Mouse (Mus musculus): ENCODE measurements around the gene Cdc14a. TPM values are rescaled to one million over a fixed set of nuclear protein-coding genes. Genes with fewer than 3 reads are reported as not detected.

Cdc14a gene
- polyA plus RNA-seq, 1 experiment from 2014 or later, result 12.1 TPM

- ATAC-seq (ENCODE audit: insufficient read depth) (no peak), DNase-seq (no peak)
- no peak overlapping the region for H3K4me3 ChIP-seq (ENCODE audit: low read depth, low read length)
- WGBS, result 81% methylated on average over 1 of the region's 1 CpGs
- no peaks in the 10 kb centered on the region for H3K9me3 ChIP-seq (ENCODE audit: low read depth, low read length)
- H3K36me3 ChIP-seq (ENCODE audit: insufficient read depth), result no peaks in the 10 kb centered on the region
- H3K27ac ChIP-seq (ENCODE audit: low read depth), result no peak overlapping the region
- H3K4me2 ChIP-seq, result no peak overlapping the region
- no peaks in the 10 kb centered on the region for H3K4me1 ChIP-seq (ENCODE audit: insufficient read depth)
- no peaks in the 10 kb centered on the region for H3K27me3 ChIP-seq (ENCODE audit: insufficient read depth, low read length)
- TF ChIP-seq CTCF (IDR thresholded peaks at IDR 0.05; ENCODE audit: low read depth), result no peak
- H3K9ac ChIP-seq, result no peak overlapping the region
Observed at GRCm38 (mm10) chr3:116442788-116443187, 19.0 kb upstream of the Cdc14a start.

DNA sequence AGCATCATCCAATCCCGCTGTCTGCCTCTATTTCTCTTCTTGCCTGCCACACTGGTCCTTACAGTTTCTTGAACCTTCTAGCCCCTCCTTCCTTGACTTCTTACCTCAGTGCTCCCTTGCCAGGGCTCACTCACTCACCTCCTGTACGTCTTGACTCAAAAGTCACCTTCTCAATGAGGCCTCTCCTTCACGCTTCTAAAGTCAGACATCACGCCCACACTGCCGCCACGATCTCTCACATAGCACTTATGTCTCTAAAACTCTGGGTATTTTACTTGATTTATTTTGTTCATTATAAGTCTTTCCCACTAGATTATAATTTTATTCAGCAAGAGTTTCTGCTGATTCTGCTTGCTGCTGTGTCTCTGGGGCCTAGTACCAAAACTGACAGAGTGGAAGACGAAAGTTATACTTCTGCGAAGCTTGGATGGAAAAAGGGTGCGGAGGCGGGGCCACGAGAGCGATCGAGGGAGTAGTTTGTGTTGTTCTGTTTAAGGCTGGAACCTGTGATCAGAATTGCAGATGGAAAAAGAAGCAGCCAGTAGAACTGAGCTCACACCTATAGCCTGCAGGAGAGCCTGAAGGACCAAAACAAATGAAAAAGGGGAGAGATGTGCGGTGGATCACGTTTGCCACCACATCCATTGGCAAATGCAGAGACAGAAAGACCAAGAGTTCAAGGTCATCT is 17.8 kb upstream of the Cdc14a start:
- no peak overlapping the region for H3K4me2 ChIP-seq
- no peak for ATAC-seq (ENCODE audit: insufficient read depth)
- 89% methylated on average over 15 of the region's 15 CpGs for WGBS
- TF ChIP-seq CTCF (IDR thresholded peaks at IDR 0.05; ENCODE audit: low read depth), result no peak
- no peak overlapping the region for H3K4me3 ChIP-seq (ENCODE audit: low read depth, low read length)
- H3K9me3 ChIP-seq (ENCODE audit: low read depth, low read length), result no peaks in the 10 kb centered on the region
- H3K9ac ChIP-seq, result no peak overlapping the region
- no peak overlapping the region for H3K27ac ChIP-seq (ENCODE audit: low read depth)
- H3K27me3 ChIP-seq (ENCODE audit: insufficient read depth, low read length), result no peaks in the 10 kb centered on the region
- H3K36me3 ChIP-seq (ENCODE audit: insufficient read depth), result no peaks in the 10 kb centered on the region
- no peak for DNase-seq
- no peaks in the 10 kb centered on the region for H3K4me1 ChIP-seq (ENCODE audit: insufficient read depth)

- ATAC-seq (ENCODE audit: insufficient read depth), result no peak
- TF ChIP-seq CTCF (IDR thresholded peaks at IDR 0.05; ENCODE audit: low read depth), result no peak
- Histone ChIP-seq H3K27ac (ENCODE audit: low read depth) (no peak overlapping the region), H3K9ac (no peak overlapping the region), H3K36me3 (ENCODE audit: insufficient read depth) (no peaks in the 10 kb centered on the region), H3K27me3 (ENCODE audit: insufficient read depth, low read length) (no peaks in the 10 kb centered on the region), H3K4me2 (no peak overlapping the region), H3K4me1 (ENCODE audit: insufficient read depth) (no peaks in the 10 kb centered on the region), H3K4me3 (ENCODE audit: low read depth, low read length) (no peak overlapping the region), H3K9me3 (ENCODE audit: low read depth, low read length) (no peaks in the 10 kb centered on the region)
- WGBS, result 61% methylated on average over 8 of the region's 8 CpGs
- no peak for DNase-seq
Observed at GRCm38 (mm10) chr3:116440066-116440997, 16.5 kb upstream of the Cdc14a start.

GRCm38 (mm10) chr3:116436811-116437601 is 13.2 kb upstream of the Cdc14a start:
- H3K4me3 ChIP-seq (ENCODE audit: low read depth, low read length), result no peak overlapping the region
- no peak for TF ChIP-seq CTCF (IDR thresholded peaks at IDR 0.05; ENCODE audit: low read depth)
- no peak overlapping the region for H3K9ac ChIP-seq
- H3K27me3 ChIP-seq (ENCODE audit: insufficient read depth, low read length), result no peaks in the 10 kb centered on the region
- WGBS, result 68% methylated on average over 9 of the region's 9 CpGs
- H3K27ac ChIP-seq (ENCODE audit: low read depth), result no peak overlapping the region
- no peaks in the 10 kb centered on the region for H3K36me3 ChIP-seq (ENCODE audit: insufficient read depth)
- H3K4me1 ChIP-seq (ENCODE audit: insufficient read depth), result no peaks in the 10 kb centered on the region
- no peak overlapping the region for H3K4me2 ChIP-seq
- no peak for DNase-seq
- ATAC-seq (ENCODE audit: insufficient read depth), result no peak
- H3K9me3 ChIP-seq (ENCODE audit: low read depth, low read length), result no peaks in the 10 kb centered on the region

DNA sequence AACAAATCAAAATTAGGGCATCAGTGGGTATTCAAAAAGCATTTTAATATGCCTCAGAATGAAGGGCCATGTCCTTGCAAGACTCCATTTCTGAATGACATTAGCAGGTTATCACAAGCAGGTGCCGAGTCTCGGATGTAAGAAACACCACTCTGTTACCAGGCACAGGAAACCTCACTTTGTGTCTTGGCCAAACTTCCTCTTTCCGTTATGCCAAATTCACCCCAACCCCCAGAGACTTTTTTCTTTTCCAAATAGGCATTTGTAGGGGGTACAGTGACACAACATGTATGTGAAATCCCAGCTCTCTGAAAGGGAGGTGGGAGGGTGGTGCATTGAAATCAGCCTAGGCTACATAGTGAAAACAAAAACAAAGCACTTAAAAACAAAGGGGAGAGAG is 12.3 kb upstream of the Cdc14a start:
- ATAC-seq (ENCODE audit: insufficient read depth), result no peak

GRCm38 (mm10) chr3:116434757-116435156 is 10.9 kb upstream of the Cdc14a start:
- ATAC-seq (ENCODE audit: insufficient read depth), result no peak
- Histone ChIP-seq H3K27me3 (ENCODE audit: insufficient read depth, low read length) (no peaks in the 10 kb centered on the region), H3K27ac (ENCODE audit: low read depth) (no peak overlapping the region), H3K9me3 (ENCODE audit: low read depth, low read length) (no peaks in the 10 kb centered on the region), H3K4me2 (no peak overlapping the region), H3K36me3 (ENCODE audit: insufficient read depth) (no peaks in the 10 kb centered on the region), H3K4me3 (ENCODE audit: low read depth, low read length) (no peak overlapping the region), H3K4me1 (ENCODE audit: insufficient read depth) (no peaks in the 10 kb centered on the region), H3K9ac (no peak overlapping the region)
- 73% methylated on average over 2 of the region's 3 CpGs for WGBS
- DNase-seq, result no peak
- TF ChIP-seq CTCF (IDR thresholded peaks at IDR 0.05; ENCODE audit: low read depth), result no peak

More for the DNA sequence above, 12.3 kb upstream of the Cdc14a start:
- Histone ChIP-seq H3K27ac (ENCODE audit: low read depth) (no peak overlapping the region), H3K4me1 (ENCODE audit: insufficient read depth) (no peaks in the 10 kb centered on the region), H3K36me3 (ENCODE audit: insufficient read depth) (no peaks in the 10 kb centered on the region), H3K4me2 (no peak overlapping the region), H3K27me3 (ENCODE audit: insufficient read depth, low read length) (no peaks in the 10 kb centered on the region), H3K9ac (no peak overlapping the region), H3K4me3 (ENCODE audit: low read depth, low read length) (no peak overlapping the region), H3K9me3 (ENCODE audit: low read depth, low read length) (no peaks in the 10 kb centered on the region)
- DNase-seq, result no peak
- WGBS, result 67% methylated on average over 3 of the region's 3 CpGs
- no peak for TF ChIP-seq CTCF (IDR thresholded peaks at IDR 0.05; ENCODE audit: low read depth)
